Mouse (Mus musculus) embryonic stem cell, embryonic (primary cell): ENCODE results near the gene Azin2.

Experiments used
- CTCF ChIA-PET, 4 experiments: fragments of 300-600 bp in 2 of 4; fragments of 350-600 bp in 2 of 4; sonication (Branson Sonifier 250); formaldehyde crosslinking; loops; one replicate each; lab custom pipeline; 2022; ENCODE audit warnings: inconsistent platforms in 2 of 4; lab: Charles Lee
- POLR2A ChIA-PET, 4 experiments: fragments of 300-600 bp in 2 of 4; fragments of 350-600 bp in 2 of 4; sonication (Branson Sonifier 250); formaldehyde crosslinking; loops; one replicate each; lab custom pipeline; 2022; ENCODE audit warnings: antibody characterized with exemption in 4 of 4, inconsistent platforms in 1 of 4; lab: Charles Lee

Azin2 gene

DNA sequence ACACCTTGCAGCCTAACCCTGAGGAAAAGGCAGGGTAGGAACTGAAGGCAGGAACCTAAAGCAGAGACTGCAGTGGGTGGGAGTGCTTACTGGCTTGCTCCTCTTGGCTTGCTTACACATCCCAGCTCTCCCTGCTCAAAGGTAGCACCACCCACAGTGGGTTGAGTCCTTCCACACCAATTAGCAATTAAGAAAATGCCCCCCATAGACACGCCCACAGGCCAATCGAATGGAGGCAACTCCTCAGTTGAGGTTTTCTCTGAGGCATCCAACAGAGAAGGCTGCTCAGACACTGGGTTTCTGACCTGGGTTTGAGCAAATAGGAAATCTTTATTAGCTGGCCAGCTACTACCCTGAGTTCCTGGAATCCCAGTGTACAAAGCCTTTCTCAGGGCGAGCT lies 26.7 kb upstream of the Azin2 start:
- POLR2A ChIA-PET, result interaction anchor here in 3 of 4 experiments (0.6 to 20.0 kb wide), 43 partner anchors 8 to 263 kb away, joined by 3 to 330 read pairs (median 4); partner anchors contain the start of genes Rnf19b (in 3 of the 3) and Azin2 (in 2 of the 3)
- CTCF ChIA-PET, result interaction anchor here in 3 of 4 experiments (0.6 to 1.1 kb wide), 9 partner anchors 8 to 313 kb away, joined by 3 to 8 read pairs (median 3); no protein-coding TSS in a partner anchor

DNA sequence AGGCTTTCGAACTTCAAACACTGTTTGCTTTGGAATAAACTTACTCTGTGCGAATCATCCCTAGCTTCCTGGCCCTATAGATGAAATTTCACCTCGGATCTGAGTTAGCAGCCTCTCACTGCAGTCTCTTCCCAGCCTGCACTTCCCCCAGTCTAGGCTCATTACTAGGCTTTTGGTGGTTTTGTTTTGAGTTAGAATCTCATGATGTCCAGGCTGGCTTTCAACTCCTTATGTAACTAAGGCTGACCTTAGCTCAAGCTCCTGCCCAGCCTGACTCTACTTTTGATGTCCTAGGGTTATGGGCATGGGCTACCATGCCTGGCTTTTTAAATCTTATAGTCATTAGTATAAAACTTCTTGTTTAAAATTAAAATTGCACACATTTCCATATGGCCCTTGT lies 22.4 kb upstream of the Azin2 start:
- CTCF ChIA-PET, result interaction anchor here in 2 of 4 experiments (0.6 to 0.7 kb wide), 3 partner anchors 11 to 433 kb away, joined by 3 to 5 read pairs (median 3); no protein-coding TSS in a partner anchor
- POLR2A ChIA-PET, result interaction anchor here in 2 of 4 experiments (1.3 to 15.5 kb wide), 5 partner anchors 9 to 73 kb away, joined by 6 to 286 read pairs (median 54); partner anchors contain the start of genes Ak2 (in 2 of the 2) and Rnf19b (in 2 of the 2)

DNA sequence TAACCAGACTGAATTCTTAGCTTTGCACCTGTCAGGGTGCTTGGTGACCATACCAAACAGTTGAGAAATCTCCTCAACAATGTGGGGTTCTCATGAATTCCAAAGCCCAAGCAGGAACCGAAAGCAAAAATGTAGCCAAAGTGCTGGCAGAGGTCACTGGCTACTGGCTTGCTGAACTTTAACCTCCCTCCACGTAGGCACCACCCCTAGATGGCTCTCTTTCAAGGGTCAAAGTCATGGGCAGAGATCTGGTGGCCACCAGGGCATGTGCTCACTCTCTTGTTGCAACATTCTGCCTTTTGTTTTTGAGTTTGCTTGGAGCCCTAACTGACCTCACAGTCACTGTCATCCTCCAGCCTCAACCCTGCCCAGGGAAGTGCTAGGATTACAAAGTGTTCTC lies 21.4 kb upstream of the Azin2 start:
- ChIA-PET CTCF (no interaction called here), POLR2A (interaction anchor here in 2 of 4 experiments (0.7 to 15.5 kb wide), 6 partner anchors 10 to 1750 kb away, joined by 3 to 286 read pairs (median 20); partner anchors contain the start of genes Ak2 (in 2 of the 2) and Rnf19b (in 1 of the 2))

DNA sequence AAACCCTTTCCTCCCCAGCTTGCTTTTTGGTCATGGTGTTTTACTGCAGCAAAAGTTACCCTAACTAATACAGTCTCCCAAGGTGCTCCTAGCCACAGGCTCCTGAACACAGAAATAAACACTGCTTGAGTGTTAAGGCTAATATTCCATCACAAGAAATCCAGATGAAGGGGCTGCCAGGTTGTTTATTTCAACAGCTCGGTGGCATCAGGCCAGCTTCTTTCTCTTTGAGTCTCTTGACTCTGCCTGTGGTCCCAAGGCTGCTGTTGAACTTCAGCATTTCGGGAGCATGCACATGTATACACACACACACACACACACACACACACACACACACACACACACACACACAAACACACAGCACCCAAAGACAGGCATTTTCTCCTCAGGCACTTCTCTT lies 20.9 kb upstream of the Azin2 start:
- ChIA-PET POLR2A (interaction anchor here (0.7 to 15.5 kb wide), 15 partner anchors 10 to 1750 kb away, joined by 3 to 286 read pairs (median 4); partner anchors contain the start of genes Ak2 (in 2 of the 4), Rnf19b (in 2 of the 4) and Tmem54 (in 1 of the 4)), CTCF (interaction anchor here in 2 of 4 experiments (0.6 to 0.7 kb wide), 3 partner anchors 13 to 186 kb away, joined by 3 to 4 read pairs (median 3); no protein-coding TSS in a partner anchor)

DNA sequence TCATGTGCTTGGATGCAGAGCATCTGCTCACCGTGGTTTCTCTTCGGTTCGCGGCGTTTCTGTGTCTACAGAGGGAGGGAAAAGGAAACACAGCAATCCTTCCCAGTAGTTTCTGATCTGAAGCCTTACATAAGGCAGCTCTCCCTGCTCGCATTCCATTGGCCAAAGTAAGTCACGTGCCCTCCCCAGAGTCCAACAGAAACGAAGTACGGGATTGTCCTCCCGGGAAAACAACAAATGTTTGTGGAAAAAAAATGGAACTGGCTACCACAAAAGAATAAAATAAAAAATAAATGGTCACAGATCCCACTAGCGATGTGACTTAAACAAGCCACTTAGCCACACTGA lies 19.6 kb upstream of the Azin2 start:
- POLR2A ChIA-PET, result interaction anchor here in 3 of 4 experiments (0.6 to 15.5 kb wide), 19 partner anchors 7 to 249 kb away, joined by 3 to 286 read pairs (median 5); partner anchors contain the start of genes Rnf19b (in 3 of the 3), Ak2 (in 2 of the 3) and Azin2 (in 1 of the 3)
- CTCF ChIA-PET, result interaction anchor here in 1 of 4 experiments (2.0 to 2.2 kb wide), 2 partner anchors 11 to 131 kb away, joined by 5 to 6 read pairs; no protein-coding TSS in a partner anchor

DNA sequence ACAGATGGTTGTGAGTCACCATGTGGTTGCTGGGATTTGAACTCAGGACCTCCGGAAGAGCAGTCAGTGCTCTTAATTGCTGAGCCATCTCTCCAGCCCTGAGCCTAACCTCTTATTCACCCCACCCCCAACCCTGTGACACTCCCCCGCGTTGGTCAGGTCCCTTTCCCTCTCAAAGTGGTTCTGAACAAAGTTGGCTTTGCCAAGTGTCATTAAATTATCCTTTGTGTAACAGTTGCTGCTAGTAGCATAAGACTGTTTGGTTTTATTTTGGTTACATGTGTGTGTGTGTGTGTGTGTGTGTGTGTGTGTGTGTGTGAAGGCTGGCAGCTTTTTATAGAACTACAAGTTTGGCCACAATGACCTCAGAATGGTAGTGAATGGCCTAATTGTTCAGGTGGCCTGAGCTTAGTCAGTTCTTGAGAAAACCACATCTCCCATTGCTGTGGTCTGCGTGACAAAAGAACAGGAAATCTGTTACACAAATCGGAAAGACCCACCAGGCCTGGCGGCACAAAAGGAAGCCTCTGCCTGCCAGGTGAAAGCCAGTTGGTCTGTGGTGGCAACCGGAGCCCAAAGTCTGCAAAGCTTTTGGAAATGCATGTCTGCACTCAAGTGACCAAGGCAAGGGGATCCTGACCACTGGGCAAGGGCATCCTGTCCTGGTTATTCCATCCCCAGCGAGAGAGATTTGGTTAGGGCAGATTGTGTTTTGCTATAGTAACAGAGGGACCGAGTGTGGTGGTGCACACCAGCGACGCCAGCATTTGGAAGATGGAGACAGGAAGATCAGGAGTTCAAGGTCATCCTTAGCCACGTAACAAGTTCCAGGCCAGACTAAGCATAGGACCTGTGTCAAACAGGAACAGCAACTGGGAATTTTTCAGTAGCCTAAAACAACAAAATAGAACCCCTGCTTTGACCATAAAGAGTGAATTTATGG lies 18.9 kb upstream of the Azin2 start:
- POLR2A ChIA-PET, result interaction anchor here in 3 of 4 experiments (0.6 to 15.5 kb wide), 22 partner anchors 8 to 818 kb away, joined by 3 to 286 read pairs (median 4); partner anchors contain the start of genes Rnf19b (in 3 of the 3), Ak2 (in 2 of the 3) and Azin2 (in 1 of the 3)
- CTCF ChIA-PET, result interaction anchor here in 3 of 4 experiments (0.6 to 2.2 kb wide), 5 partner anchors 10 to 232 kb away, joined by 3 to 7 read pairs (median 5); no protein-coding TSS in a partner anchor

DNA sequence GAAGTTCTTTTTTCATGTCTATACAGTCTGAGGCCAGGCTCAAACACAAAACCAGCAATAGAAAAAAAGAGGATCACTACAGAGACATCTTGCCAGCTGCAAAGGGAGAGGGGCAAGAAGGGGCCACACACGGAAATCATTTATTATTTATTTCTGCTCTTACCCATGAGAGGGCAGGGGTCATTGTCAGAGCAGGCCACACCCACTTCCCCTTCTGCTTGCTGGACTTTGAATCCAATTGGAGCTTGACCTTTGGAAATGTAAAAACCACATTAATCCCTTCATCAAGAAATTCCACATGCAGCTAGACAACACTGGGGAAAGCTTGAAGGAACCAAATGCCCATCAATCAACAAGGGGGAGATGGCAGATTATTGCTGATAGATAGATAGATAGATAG lies 16.4 kb upstream of the Azin2 start:
- ChIA-PET POLR2A (interaction anchor here in 3 of 4 experiments (1.0 to 15.5 kb wide), 4 partner anchors 15 to 80 kb away, joined by 4 to 286 read pairs (median 52); partner anchors contain the start of genes Rnf19b (in 3 of the 3) and Ak2 (in 1 of the 3)), CTCF (interaction anchor here in 1 of 4 experiments (0.6 kb wide), 1 partner anchor 447 kb away, joined by 3 read pairs; no protein-coding TSS in a partner anchor)

DNA sequence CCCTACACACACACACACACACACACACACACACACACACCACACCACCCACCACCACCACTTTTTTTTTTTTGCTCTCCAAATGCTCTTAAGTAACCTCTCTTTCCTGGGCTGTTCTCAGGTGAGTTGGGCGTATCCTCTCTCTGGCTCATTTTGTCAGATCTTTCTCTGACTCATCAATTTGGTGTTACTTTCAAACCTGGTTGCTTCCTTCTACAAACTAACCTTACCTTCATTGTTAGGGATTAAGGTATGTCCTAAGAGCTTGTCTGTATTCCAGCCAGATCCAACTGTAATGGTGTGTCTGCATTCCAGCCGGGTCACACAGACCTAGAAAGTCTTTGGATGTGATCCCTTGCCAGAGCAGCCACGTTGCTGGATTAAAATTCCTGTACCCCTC lies 15.0 kb upstream of the Azin2 start:
- POLR2A ChIA-PET, result interaction anchor here (0.7 to 15.5 kb wide), 16 partner anchors 8 to 102 kb away, joined by 3 to 286 read pairs (median 4); partner anchors contain the start of genes Rnf19b (in 2 of the 4), Ak2 (in 1 of the 4) and Azin2 (in 1 of the 4)
- CTCF ChIA-PET, result interaction anchor here in 3 of 4 experiments (0.7 to 0.8 kb wide), 3 partner anchors 14 to 295 kb away, joined by 3 to 18 read pairs (median 3); no protein-coding TSS in a partner anchor

DNA sequence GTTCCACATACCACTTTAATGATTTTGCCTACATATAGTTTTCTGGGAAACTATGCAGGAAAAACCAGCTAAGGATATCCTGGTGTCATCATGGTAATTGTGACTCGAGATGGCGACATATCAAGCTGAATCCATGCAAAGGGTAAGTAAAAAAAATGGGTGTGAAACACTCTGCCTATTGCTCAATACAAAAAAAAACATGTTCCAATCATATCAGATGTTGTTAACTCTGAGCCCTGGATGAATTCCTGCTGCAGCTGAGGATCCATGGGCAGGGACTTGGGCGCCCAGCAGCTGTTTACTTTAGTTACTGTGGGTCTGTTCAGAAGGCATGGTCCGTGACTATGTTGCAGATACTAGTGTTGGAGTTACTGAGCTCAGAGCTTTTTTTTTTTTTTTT lies 14.3 kb upstream of the Azin2 start:
- ChIA-PET CTCF (interaction anchor here in 3 of 4 experiments (0.6 to 0.8 kb wide), 4 partner anchors 22 to 634 kb away, joined by 3 to 18 read pairs (median 6); no protein-coding TSS in a partner anchor), POLR2A (interaction anchor here (0.5 to 15.5 kb wide), 18 partner anchors 11 to 719 kb away, joined by 3 to 286 read pairs (median 4); partner anchors contain the start of genes Rnf19b (in 3 of the 4), Azin2 (in 2 of the 4) and Ak2 (in 1 of the 4))

DNA sequence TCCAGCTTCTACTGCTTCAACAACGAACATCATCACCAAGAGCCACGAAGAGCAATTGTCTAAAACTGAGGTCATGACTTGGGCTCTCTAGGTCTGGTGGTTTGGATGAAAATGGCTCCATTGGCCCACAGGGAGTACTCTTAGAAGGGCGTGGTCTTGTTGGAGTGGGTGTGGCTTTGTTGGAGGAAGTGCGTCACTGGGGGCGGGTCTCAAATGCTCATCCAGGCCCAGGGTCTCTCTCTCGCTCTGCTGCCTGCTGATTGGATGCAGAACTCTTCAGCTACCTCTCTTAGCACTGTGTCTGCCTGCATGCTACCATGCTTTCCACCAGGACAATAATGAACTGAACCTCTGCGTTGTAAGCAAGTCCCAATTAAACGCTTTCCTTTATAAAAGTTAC lies 12.4 kb upstream of the Azin2 start:
- POLR2A ChIA-PET, result interaction anchor here in 3 of 4 experiments (0.5 to 15.5 kb wide), 26 partner anchors 10 to 413 kb away, joined by 3 to 286 read pairs (median 4); partner anchors contain the start of genes Rnf19b (in 3 of the 3), Ak2 (in 2 of the 3), Azin2 (in 1 of the 3) and S100pbp (in 1 of the 3)
- CTCF ChIA-PET, result interaction anchor here in 3 of 4 experiments (0.6 to 2.2 kb wide), 10 partner anchors 13 to 1789 kb away, joined by 3 to 6 read pairs (median 4); partner anchors contain the start of gene Ak2 (in 1 of the 3)

DNA sequence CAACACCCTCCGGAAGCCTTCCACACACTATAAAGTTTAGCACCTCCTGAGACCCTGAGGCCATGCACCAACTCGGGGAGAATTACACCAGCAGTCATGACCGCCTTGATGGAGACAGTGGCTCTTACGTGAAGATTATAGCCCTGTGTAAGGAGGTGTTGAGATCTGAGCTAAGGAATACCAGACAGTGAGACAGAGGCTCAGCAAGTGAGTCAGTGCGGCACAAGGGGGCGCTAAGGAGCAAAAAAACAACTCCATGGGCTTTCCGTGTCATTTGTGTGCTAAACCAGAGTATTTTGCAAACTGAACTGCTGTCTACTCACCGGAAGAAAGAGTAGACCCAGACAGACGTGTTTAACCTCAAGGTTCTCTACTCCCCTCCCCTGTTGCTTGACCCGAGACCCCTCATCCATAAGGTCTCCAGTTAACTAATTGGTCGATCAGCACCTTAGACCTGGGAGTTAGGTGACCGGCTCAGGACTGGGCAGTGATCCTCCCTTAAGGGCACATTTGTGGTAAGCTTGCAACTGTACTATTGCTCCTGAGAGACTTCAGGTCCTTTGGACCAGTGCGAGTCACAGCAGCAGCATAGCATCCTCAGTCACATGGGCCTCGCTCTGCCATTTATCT lies 8.9 kb upstream of the Azin2 start:
- POLR2A ChIA-PET, result interaction anchor here in 3 of 4 experiments (0.8 to 2.7 kb wide), 23 partner anchors 9 to 124 kb away, joined by 3 to 18 read pairs (median 6); partner anchors contain the start of genes Azin2 (in 2 of the 3), Rnf19b (in 2 of the 3) and Ak2 (in 1 of the 3)
- CTCF ChIA-PET, result interaction anchor here (0.5 to 2.0 kb wide), 39 partner anchors 8 to 260 kb away, joined by 3 to 17 read pairs (median 3); partner anchors contain the start of genes Ak2 (in 2 of the 4) and Azin2 (in 1 of the 4)

DNA sequence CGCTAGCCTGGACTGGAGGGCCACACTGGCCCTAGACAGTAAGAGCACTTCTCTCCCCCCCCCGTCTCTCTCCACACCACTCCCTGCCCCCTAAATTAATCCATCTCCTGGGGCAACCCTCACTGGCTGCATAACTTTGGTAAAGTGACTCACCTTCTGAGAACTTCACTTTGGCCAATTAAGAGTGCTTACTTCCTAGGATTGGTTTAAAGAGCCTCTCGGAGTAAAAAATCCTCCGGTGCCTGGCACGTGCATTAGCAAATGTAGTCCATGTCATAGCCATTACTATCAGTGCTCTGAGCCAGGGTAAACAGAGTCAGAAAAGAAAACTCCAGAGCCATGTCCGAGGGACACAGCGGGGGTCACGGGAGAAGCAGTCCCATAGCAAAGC lies 8.2 kb upstream of the Azin2 start:
- ChIA-PET POLR2A (interaction anchor here in 3 of 4 experiments (0.6 to 9.9 kb wide), 30 partner anchors 8 to 125 kb away, joined by 3 to 61 read pairs (median 5); partner anchors contain the start of genes Rnf19b (in 3 of the 3), Azin2 (in 2 of the 3) and Ak2 (in 1 of the 3)), CTCF (interaction anchor here (0.5 to 2.0 kb wide), 38 partner anchors 7 to 259 kb away, joined by 3 to 17 read pairs (median 3); partner anchors contain the start of genes Ak2 (in 2 of the 4) and Azin2 (in 1 of the 4))

DNA sequence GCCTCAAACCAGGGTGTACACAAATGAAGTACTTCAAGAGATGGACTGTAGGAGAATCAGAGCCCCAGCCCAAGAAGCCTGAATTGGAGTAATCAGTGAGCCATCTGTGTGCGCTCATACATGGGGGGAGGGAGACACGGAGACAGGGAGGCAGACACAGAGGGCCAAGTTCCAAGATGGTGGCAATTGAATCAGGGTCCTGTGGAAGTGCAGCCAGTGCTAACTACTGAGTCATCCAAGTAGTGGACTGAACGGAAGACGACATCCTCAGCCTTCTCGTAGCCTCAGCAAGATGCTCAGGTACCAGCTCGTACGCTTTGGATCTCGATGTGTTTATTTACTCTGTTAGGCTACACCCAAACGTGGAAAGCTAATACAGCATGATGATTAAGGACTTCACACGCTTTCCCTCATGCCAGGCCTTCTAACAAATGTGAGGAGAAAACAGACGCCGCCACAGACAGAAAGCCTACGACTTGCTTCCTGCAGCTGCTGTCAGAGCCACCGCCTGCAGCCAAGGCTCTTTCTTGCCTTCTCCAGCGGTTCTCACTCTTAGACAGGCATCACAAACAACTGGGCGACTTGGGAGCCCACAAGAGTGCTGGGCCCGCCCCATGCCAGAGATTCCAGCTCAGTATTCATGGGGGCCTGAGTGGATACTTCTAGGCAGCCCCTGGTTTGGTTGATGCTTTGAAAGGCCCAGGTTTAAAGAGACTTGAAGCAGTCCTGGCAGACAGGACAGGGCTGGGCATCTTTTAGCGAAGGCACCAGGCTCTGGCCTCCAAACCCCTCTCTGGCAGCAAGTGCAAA lies 7.6 kb upstream of the Azin2 start:
- ChIA-PET POLR2A (interaction anchor here in 3 of 4 experiments (0.6 to 9.9 kb wide), 24 partner anchors 7 to 142 kb away, joined by 3 to 61 read pairs (median 4); partner anchors contain the start of genes Rnf19b (in 3 of the 3), Ak2 (in 2 of the 3) and Azin2 (in 1 of the 3)), CTCF (interaction anchor here in 2 of 4 experiments (1.0 to 2.1 kb wide), 8 partner anchors 13 to 259 kb away, joined by 3 to 17 read pairs (median 4); partner anchors contain the start of gene Ak2 (in 1 of the 2))

DNA sequence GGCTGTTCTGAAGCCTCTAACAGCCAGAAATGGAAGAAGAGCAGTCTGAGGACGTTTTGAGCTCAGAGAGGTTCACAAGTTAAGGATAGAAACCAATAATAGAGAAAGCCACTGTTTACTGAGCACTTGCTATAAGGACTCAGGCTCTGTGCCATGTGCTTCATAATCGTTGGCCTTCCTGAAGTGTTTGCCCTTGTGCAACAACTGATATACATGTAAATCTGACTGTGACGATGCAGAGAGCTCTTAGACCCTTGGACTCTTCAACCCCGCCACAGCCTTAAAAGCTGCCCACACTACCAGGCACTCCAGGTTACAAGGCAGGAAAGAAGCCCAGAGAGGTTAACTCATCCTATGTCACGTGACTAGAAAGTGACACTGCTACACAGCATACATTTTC lies 6.8 kb upstream of the Azin2 start:
- CTCF ChIA-PET, result interaction anchor here in 2 of 4 experiments (1.0 to 2.1 kb wide), 4 partner anchors 12 to 144 kb away, joined by 3 to 12 read pairs (median 3); no protein-coding TSS in a partner anchor

DNA sequence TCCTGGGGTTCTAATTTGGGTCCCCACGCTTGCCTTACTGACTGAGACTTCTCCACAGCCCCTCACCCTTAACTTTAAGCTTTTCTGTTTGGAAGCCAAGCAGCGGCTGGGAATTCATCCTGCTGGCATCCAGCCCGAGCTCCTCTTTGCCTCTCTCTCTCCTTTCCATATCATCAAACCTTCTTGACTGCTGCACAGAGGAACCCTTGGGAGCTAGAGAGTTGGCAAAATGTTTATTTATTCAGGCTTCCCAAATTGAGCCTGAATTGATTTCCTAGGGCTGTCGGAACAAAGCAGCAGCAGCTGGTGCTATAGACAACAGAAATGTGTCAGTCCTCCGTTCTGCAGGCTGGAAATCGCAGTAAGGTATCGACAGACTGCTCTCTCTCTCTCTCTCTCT lies 4.5 kb upstream of the Azin2 start:
- ChIA-PET CTCF (interaction anchor here in 1 of 4 experiments (0.5 kb wide), 1 partner anchor 145 kb away, joined by 6 read pairs; no protein-coding TSS in a partner anchor), POLR2A (interaction anchor here in 3 of 4 experiments (0.5 to 9.9 kb wide), 13 partner anchors 8 to 503 kb away, joined by 3 to 61 read pairs (median 3); partner anchors contain the start of gene Rnf19b (in 3 of the 3))

More for the DNA sequence above, 6.8 kb upstream of the Azin2 start:
- POLR2A ChIA-PET, result interaction anchor here in 3 of 4 experiments (1.0 to 9.9 kb wide), 21 partner anchors 8 to 143 kb away, joined by 3 to 61 read pairs (median 5); partner anchors contain the start of genes Rnf19b (in 3 of the 3) and Ak2 (in 2 of the 3)
